Mouse (Mus musculus): Measurements from ENCODE around the gene Lrrc72.
A peak's percentile ranks its signal among the peaks of the same experiment; 100 is the strongest.
"Not testable (repeated sequence)": the region's sequence is repeated elsewhere in the genome, so short reads cannot be mapped to it uniquely, and the experiment has no call there.

Gene Lrrc72

DNA sequence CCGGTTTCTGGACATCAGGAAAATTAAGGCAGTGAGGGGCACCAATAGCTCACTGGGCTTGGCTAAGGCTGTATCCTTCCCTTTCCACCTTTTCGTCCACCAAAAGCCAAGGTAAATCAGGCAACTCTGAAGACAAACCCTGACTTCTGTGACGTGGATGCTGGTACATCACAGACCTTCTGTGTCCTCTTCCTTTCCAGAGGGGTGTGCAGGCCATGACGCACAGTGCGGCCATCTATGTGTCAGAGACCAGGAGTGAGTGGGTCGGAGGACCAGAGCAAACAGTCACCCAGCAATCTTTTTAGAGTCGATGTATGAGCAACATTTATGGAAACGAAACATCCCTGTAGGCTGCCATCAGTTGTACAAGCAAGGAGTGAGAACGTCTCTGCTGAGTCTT is at the start of gene Lrrc72:
TSS of gene Lrrc72 (minus strand) at position 101 of the 400 bp plus-strand sequence.
- DNase-seq (ENCODE audit: low spot score): no peak

DNA sequence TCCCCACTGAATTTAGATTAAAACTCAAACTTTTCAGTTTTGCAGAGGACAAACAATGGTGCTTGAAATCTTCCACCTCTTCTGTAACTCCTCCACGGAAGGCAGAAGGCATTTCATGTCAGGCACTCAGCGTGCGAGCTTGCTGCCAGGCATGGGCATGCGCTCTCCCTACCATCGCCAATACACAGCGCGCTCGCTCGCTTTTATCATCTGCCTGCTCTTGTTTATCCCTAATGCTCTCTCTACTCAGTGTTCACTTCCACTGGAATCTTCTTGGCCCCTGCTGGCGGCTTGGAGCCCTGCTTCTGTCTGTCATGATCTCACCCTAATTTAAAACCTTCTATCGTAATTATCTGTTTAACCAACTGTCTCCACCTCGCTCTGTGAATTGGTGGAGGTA is 49.1 kb upstream of the Lrrc72 start:
- DNase-seq (ENCODE audit: low spot score): no peak

DNA sequence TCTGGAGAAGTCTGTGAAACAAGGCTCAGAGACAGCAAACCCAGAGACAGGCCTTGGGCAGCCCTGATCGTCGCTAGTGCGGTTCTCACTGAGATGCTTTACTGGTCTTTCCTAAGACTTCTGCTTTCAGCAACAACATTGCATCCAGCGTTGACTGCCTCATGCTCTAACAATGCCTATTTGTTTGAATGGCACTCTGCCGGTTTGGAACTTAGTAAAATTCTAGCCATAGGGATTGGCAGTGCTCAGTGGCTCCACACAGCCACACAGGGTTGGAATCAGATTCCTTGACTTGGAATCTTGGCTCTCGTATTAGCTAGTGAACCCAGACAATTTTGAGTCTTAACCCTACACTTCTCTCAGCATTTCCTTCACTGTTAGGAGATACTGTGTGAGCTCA is 38.1 kb upstream of the Lrrc72 start:
- no peak for DNase-seq (ENCODE audit: low spot score)

DNA sequence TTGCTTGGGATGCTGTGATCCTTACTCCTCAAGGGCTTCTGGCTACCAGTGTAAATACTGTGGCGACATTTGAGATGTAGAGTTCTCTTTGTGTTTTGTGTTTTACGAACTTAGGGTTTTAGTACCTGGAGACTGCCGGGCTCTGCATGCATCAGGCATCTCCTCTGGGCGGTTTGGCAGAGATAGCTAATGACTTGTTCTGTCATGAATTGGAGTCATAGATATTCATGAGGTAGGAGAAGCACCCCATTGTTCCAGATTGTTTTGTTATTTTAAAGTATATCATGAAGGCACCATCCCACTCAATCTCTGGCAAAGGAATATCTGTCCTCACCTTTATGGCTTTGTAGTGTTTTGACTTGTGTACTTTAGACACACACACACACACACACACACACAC is 37.3 kb upstream of the Lrrc72 start:
- no peak for DNase-seq (ENCODE audit: low spot score)

DNA sequence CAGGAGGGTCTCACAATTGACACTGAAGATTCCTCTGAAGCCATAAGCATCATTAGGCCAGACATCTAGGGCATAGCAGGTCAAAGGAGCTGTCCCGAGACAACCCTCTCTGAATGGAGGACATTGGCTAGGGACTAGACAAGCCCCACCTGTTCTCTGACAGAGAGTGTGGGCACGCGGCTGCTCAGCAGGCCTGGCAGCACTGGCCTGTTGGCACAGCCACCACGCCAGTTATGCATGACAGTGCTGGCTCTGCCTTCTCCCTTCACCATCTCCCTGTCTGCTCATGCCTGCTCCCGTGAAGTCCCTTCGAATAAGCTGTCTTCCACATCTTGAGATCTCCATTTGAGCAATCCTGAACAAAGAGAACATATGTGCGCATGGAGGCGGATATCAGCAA is 36.4 kb upstream of the Lrrc72 start:
- DNase-seq (ENCODE audit: low spot score): no peak

DNA sequence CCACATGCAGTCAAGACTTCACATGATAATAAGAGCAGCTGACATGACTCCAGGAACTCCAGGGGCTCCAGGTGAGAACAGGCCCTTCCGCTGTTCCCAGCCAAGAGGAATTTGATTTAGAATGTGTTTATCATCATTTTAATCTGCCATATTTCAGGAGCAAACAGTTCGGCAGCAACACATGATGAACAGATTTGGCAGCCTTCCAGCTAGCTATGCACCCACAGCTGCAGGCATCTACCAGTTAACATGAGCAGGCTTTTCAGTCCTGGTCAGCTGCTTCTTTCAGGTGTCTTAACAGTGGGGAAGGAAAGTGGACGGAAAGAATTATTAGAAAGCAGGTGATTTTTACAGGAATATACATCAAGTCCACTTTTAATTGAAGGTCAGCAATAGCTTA is 21.6 kb upstream of the Lrrc72 start:
- DNase-seq (ENCODE audit: low spot score): no peak

DNA sequence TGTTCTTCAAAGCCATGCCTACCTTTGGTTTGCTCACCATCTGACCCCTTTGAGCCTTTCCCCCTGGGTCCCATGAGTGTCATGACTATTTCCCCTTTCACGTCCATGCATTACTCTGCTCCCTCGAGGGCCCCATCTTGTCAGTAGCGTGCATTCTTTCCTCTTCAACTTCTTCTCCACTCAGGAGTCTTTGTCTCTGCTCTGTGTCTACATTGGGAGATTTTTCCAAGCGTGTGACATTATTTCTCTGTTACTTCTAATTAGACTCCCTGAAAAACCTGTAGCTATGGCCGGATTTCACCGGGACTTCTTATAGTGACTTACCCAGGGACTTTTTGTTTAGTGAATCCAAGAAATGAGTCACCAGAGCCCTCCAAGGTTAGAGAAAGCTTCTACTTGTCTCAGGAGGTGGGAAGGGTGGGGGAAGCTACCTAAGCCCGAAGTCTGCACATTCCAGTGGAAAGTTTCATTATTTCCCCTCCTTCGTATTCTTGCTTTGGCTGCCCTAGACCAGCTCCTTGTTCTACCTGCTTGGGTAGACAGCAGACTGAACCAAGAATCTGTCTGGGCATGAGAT is 14.6 kb upstream of the Lrrc72 start:
- DNase-seq (ENCODE audit: low spot score): no peak

DNA sequence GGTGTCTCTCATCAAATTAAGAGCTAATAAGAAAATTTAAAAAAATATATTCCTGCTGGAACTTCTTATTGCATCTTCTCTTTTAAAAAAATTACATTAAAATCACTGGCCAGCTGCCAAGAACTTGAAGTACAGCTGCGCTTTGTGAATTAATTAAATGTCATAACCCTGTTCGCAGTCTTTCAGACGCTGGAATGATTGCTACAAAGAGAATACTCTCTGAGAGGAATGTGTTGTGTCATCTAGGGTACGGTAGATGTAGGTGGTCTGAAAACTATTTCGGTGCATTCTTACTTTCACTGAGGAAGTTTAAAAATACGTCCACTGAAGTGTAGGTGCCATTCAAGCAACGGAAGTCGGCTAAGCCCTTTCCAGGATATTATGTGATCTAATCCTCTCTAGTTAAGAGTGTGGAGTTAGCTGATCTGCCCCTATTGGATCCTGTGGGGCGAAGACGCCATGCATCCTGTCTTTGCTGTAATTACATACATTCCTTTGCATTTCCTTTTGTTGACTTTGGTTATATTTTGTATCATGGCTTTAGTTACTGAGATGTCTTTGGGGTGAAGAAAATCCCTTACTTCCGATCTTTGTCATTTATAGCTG is 9.0 kb upstream of the Lrrc72 start:
- DNase-seq (ENCODE audit: low spot score): no peak

DNA sequence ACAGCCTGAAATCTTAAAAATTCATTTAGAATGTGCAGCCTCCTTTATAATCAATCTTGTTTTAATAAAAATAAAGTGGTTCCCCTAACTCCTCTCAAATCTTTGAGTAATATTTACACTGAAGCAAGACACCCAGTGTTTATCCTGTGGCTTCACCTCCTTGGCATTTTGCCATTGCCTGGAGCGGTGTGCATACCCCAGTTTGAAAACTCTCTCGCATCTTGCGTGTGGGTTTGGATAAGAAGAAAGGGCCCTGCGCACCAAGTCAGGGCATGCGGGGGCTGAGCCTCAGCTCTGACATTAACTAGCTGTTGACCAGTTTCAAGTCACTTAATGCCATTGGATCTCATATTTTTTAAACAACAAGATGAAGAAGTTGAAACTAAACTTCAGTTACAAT is 2.2 kb upstream of the Lrrc72 start:
- DNase-seq (ENCODE audit: low spot score): no peak

DNA sequence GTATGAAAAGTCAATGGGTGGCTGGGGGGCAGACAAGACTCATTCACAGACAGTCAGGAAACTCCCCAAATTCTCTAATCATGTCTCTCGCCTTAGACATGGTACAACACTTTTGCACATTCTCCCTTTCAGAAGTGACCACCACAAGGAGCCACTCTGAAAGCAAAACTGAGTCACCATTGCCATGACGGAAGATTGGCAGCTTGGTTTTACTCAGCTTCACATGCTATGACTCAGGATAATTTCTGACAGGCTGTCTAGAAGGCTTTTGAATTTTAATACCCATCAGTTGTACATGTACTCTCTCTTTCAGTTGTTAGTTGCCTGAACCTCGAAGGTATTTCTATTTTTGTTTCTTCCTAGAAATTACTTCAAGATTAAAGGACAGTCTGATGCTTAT is 12.0 kb downstream of the Lrrc72 start:
- no peak for DNase-seq (ENCODE audit: low spot score)

DNA sequence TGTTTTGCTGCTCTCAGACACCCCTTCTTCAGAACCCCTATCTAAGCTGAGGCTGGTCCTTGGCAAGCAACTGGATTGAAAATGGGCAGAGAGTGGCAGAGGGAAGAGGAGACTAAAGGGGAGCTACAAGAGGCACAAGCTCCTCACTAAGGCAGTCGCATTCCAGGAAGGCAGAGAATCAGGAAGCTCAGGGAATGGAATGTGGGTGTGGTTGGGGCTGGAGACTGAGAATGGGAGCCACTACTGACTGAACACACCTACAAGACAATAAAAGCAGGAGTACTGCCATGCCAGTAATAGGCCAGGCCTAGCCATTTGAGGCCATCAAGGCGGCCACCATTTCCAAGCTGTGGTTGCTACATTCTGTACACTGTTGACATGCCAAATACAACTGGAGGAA is 21.8 kb downstream of the Lrrc72 start:
- no peak for DNase-seq (ENCODE audit: low spot score)

DNA sequence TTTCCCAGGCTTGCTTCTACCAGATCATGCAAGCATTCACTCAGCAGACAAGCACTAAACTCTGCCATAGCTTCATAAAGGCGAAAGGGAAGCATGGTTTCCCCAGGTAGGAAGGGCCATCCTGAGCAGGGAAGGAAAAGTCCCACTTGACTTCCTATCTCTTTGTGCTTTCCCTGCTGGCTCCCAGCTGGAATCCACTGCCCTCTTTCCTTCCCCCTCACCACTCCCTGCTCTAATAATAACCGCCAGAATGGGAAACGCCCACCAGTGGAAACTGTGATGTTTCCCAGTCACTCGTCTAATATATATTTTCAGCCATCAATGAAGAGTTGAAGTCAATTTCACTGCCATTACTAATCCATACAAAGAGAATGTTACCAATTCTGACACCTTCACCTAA is 28.8 kb downstream of the Lrrc72 start:
- DNase-seq (ENCODE audit: low spot score): no peak

DNA sequence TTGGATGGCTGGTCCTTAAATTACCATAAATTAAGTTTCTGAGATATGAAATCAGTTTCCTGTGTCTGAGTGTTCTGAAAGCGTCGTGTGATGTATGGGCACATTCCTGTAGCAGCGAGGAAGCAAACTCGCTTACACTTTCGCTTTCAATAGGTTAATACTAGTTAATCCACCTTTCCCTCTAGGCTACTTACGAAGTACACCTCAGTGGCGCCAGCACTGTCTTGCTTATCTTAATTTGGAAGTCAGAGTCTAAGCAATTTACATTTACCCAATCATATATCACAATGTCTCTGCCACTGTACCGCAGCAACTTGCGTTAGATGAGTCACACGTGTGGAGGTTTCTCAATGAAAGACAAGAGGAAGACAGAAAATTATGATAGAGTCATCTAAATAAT is 36.3 kb downstream of the Lrrc72 start:
- DNase-seq (ENCODE audit: low spot score): no peak

DNA sequence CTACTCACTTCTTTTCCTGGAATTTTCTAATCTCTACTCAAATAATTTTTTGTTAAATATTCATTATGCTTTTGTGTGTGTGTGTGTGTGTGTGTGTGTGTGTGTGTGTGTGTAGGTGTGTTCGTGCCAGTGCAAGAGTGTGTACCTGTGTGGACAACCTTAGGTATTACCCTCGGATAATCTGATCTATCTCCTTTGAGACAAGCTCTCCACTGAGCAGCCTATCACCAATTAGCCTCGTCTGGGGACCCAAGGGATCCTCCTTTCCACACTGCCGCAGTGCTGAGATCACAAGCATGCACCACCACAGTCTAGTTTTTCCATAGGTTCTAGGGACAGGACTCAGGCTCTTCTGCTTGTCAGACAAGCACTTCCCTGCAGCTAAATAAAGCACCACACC is 37.0 kb downstream of the Lrrc72 start:
- no peak for DNase-seq (ENCODE audit: low spot score)

DNA sequence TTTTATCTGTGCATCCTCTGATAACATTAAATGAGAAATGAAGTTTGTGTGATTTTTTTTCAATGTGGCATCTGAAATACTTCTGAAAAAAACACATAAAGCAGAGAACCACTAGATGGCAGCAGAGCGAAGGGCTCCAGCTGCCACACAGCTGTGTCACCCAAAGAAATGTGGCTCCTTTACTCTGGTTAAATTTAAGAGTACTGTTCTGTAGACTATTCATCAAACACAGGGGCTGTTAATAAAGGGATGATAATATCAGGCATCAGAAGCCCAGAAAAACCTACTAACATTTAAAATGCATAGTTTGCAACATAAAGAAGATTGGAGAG is 38.1 kb downstream of the Lrrc72 start:
- no peak for DNase-seq (ENCODE audit: low spot score)

DNA sequence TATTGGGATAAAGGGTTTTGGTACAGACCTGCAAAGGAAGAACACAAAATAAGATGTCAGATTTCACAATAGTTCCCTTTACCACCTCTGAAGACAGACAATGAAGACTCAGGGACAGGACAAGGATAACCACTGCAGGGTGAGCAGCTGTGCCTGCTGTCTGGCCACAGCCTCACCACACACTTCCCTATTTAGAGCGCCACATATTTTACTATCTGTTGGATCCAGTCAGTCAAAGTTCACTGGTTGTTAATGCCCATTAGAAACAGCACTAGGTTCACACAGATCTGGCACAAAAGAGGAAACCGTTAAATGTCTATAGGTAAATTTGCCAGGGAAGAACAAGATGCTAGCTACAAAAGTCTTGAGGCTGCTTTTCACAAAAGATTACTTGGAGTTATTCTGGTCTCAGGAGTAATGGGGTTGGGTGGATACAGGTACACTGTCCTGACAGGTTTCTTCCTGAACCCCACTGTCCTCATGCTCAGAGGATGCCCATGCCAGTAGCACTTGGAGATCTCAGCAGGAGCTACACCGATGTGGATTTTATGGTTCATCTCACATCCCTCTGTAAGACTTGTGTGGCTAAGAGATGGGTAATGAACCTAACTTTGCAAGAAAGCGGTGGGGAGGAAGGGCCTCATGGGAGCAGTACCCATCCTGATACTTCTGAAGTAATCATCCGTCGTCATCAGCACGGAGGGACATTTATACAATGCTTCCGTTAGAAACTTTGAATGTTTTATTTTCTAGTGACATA is 38.6 kb downstream of the Lrrc72 start:
- DNase-seq (ENCODE audit: low spot score): no peak

DNA sequence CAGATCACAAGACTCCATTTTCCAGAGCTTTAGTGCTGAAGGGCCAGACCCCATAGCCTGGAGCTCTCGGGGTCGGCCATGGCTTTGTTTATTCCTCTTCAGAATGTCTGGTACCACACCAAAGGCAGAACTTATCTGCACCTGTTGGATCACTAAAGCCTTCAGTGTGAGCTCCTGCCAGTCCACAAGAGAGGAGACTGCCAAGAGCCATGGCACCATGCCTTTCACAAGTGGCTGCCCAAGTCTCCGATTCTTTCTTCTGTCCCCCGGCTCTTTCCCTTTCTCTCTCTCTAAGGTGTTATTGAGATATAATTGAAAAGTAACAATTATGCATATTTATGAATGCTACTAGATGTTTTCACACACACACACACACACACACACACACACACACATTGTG is 43.1 kb downstream of the Lrrc72 start:
- no peak for DNase-seq (ENCODE audit: low spot score)

DNA sequence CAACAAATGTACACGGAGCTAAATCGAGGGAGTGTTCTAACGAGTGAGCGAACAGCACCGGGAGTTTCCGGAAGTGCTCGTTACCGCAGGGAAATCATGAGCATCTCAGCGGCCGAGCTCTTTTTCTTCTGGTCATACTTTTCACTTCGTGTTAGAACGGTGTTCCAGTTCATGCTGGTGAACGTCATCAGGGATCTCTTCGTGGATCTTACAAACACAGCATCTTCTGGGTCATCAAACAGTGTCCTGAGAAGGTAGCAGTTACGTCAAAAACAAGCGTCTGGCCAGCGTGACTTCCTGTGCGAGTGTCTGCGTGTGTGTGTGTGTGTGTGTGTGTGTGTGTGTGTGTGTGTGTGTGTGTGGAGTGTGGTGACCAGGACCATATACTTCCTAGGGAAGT is 44.7 kb downstream of the Lrrc72 start:
- DNase-seq (ENCODE audit: low spot score): no peak

DNA sequence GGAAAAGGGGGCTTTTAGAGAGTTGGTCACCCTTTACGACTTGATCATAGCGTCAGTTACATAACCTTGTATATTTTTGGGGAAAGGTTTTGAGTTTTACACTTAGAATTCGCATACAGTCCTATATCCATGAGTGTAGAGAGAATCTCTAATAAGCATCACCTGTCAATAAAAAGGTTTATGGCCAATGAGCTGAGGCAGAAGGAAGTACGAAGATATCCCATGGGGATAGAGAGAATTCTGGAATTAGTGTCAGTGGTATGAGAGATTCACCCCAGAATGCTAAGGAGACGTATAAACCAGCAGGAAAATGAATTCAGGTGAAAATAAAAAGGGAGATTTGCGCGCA is 45.4 kb downstream of the Lrrc72 start:
- no peak for DNase-seq (ENCODE audit: low spot score)

DNA sequence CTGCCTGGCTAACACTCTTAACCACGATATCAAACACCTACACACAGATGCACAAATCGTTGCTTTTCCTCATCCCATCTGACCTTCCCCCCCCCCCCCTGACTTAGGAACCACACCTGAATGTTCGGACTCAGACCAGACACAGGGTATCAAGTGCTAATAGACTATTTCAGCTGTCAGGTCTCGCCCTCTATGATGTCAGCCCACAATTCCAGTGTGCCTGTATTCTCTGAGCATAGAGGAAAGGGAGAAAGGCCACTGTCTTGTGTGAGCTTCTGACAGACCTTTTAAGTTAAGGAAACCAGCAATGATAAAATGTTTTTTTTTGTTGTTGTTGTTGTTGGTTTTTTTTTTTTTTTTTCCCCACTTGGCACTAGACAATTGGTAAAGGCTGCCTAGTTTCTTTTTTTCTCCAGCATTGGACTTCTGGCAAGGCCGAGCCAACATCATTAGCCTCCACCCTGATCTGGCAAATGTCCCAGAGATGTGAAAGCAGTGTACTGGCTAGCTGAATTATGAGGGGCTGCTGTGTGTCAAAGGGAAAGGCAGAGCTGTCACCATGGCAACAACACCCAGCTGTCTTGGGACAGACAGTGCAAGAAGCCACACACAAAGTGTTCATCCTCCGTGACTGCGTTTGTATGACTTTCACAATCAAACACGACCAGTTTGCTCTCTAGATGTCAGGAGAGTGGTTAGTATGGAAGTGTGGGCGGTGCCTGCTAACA is 46.0 kb downstream of the Lrrc72 start:
- DNase-seq (ENCODE audit: low spot score): peak; percentile 60

DNA sequence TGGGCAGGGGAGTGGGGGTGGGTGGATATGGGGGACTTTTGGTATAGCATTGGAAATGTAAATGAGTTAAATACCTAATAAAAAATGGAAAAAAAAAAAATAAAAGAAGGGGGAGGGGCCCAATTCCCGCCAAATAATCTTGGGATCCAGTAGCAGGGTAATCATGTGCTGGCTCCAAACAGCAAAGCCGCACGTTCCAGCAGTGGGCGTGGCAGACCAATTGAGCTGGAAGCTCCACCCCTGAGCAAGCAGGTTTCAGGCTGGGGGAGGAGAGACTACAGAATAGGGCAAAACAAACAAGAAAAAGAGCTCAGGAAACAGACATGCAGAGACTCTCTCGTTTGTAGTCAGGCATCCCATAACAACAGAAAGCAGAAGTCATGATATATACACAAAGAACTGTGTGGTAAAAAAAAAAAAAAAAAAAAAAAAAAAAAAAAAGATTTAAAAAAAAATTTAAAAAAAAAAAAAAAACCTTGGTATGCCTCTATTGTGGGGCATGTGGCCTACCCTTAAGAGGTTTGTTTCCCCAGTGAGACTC is 47.5 kb downstream of the Lrrc72 start:
- DNase-seq (ENCODE audit: low spot score): not testable (repeated sequence)

DNA sequence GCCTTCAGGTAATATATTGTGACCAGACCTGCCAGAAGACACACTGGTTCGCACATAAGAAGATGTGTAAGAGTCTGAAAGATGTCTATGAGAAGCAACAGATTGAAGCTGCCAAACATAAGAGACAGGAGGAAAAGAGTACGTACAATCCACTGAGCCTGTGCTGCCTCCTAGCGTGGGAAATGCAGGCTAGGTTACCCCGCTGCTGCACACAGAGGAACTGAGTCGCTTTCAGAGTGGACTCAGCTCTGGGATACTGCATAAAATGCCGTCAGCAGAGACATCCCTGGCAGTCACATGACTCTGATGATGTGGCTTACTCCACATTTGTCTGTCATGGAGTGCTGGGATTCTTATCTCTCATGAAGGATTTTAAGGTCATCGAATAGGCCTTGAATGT is 58.2 kb downstream of the Lrrc72 start:
- no peak for DNase-seq (ENCODE audit: low spot score)

DNA sequence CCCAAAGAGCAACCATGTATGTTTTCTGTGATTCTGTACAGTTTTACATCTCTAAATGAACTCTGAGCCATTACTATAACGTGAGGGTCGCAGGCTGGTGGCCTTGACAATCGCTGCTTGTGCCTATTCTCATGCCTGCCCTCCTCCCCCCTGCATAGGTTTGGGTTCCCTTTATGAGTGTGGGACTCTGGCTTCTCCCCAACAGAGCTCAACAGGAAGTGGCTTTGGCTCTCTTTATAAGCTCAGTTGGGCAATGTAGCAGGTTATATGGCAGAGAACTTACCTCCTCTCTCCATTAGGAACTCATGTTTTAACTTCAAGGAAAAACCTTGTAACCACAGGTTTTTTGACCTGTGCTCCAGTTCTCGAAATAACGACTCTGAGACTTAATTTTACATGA is 62.9 kb downstream of the Lrrc72 start:
- no peak for DNase-seq (ENCODE audit: low spot score)
